Mouse (Mus musculus): ENCODE measurements at regions not wholly inside any gene's neighbourhood (a gene's known extent, or its start where the extent isn't known, plus 50 kb on each side); places are given as distances from the start of the nearest gene placed in this dataset.

GRCm38 (mm10) chr13:81975878-81976277 is 193.0 kb downstream of the Cetn3 start:
- Histone ChIP-seq H3K4me1 (replicated peaks; ENCODE audit: control insufficient read depth, insufficient read depth, low read length) (no peaks in the 10 kb centered on the region), H3K36me3 (ENCODE audit: control insufficient read depth, insufficient read depth) (no peaks in the 10 kb centered on the region), H3K27me3 (replicated peaks; ENCODE audit: control insufficient read depth, insufficient read depth, low read length) (no peaks in the 10 kb centered on the region), H3K4me2 (replicated peaks; ENCODE audit: low read depth) (no peak overlapping the region), H3K9ac (ENCODE audit: low read depth, low read length) (no peak overlapping the region), H3K4me3 (ENCODE audit: low read depth, low read length) (no peak overlapping the region), H3K9me3 (ENCODE audit: control insufficient read depth) (no peaks in the 10 kb centered on the region), H3K27ac (ENCODE audit: low read depth, low read length) (no peak overlapping the region)
- TF ChIP-seq CTCF (IDR thresholded peaks at IDR 0.05; ENCODE audit: low read depth): no peak
- WGBS: 77% methylated on average over 2 of the region's 2 CpGs
- ATAC-seq: no peak

GRCm38 (mm10) chr13:81978003-81978402 is 195.1 kb downstream of the Cetn3 start:
- no peak overlapping the region for H3K4me2 ChIP-seq (replicated peaks; ENCODE audit: low read depth)
- no peak for TF ChIP-seq CTCF (IDR thresholded peaks at IDR 0.05; ENCODE audit: low read depth)
- no peaks in the 10 kb centered on the region for H3K36me3 ChIP-seq (ENCODE audit: control insufficient read depth, insufficient read depth)
- no peak for ATAC-seq
- H3K4me3 ChIP-seq (ENCODE audit: low read depth, low read length): no peak overlapping the region
- H3K4me1 ChIP-seq (replicated peaks; ENCODE audit: control insufficient read depth, insufficient read depth, low read length): no peaks in the 10 kb centered on the region
- H3K9me3 ChIP-seq (ENCODE audit: control insufficient read depth): no peaks in the 10 kb centered on the region
- H3K27ac ChIP-seq (ENCODE audit: low read depth, low read length): no peak overlapping the region
- H3K27me3 ChIP-seq (replicated peaks; ENCODE audit: control insufficient read depth, insufficient read depth, low read length): no peaks in the 10 kb centered on the region
- 74% methylated on average over 6 of the region's 6 CpGs for WGBS
- no peak overlapping the region for H3K9ac ChIP-seq (ENCODE audit: low read depth, low read length)

GRCm38 (mm10) chr13:81979289-81979688 is 196.4 kb downstream of the Cetn3 start:
- no peak overlapping the region for H3K9ac ChIP-seq (ENCODE audit: low read depth, low read length)
- H3K9me3 ChIP-seq (ENCODE audit: control insufficient read depth): no peaks in the 10 kb centered on the region
- no peak overlapping the region for H3K27ac ChIP-seq (ENCODE audit: low read depth, low read length)
- no peak for TF ChIP-seq CTCF (IDR thresholded peaks at IDR 0.05; ENCODE audit: low read depth)
- no peaks in the 10 kb centered on the region for H3K36me3 ChIP-seq (ENCODE audit: control insufficient read depth, insufficient read depth)
- H3K4me2 ChIP-seq (replicated peaks; ENCODE audit: low read depth): no peak overlapping the region
- no peaks in the 10 kb centered on the region for H3K4me1 ChIP-seq (replicated peaks; ENCODE audit: control insufficient read depth, insufficient read depth, low read length)
- no peak overlapping the region for H3K4me3 ChIP-seq (ENCODE audit: low read depth, low read length)
- no peak for ATAC-seq
- no peaks in the 10 kb centered on the region for H3K27me3 ChIP-seq (replicated peaks; ENCODE audit: control insufficient read depth, insufficient read depth, low read length)

- WGBS: 79% methylated on average over 5 of the region's 5 CpGs
- ATAC-seq: no peak
- Histone ChIP-seq H3K9me3 (ENCODE audit: control insufficient read depth) (no peaks in the 10 kb centered on the region), H3K36me3 (ENCODE audit: control insufficient read depth, insufficient read depth) (no peaks in the 10 kb centered on the region), H3K27me3 (replicated peaks; ENCODE audit: control insufficient read depth, insufficient read depth, low read length) (no peaks in the 10 kb centered on the region), H3K4me2 (replicated peaks; ENCODE audit: low read depth) (no peak overlapping the region), H3K4me3 (ENCODE audit: low read depth, low read length) (no peak overlapping the region), H3K27ac (ENCODE audit: low read depth, low read length) (no peak overlapping the region), H3K4me1 (replicated peaks; ENCODE audit: control insufficient read depth, insufficient read depth, low read length) (no peaks in the 10 kb centered on the region), H3K9ac (ENCODE audit: low read depth, low read length) (no peak overlapping the region)
- no peak for TF ChIP-seq CTCF (IDR thresholded peaks at IDR 0.05; ENCODE audit: low read depth)
Observed at GRCm38 (mm10) chr13:81980094-81980493, 197.2 kb downstream of the Cetn3 start.

GRCm38 (mm10) chr13:81982491-81982890 is 199.6 kb downstream of the Cetn3 start:
- Histone ChIP-seq H3K36me3 (ENCODE audit: control insufficient read depth, insufficient read depth) (no peaks in the 10 kb centered on the region), H3K4me2 (replicated peaks; ENCODE audit: low read depth) (no peak overlapping the region), H3K9ac (ENCODE audit: low read depth, low read length) (no peak overlapping the region), H3K4me1 (replicated peaks; ENCODE audit: control insufficient read depth, insufficient read depth, low read length) (no peaks in the 10 kb centered on the region), H3K27me3 (replicated peaks; ENCODE audit: control insufficient read depth, insufficient read depth, low read length) (no peaks in the 10 kb centered on the region), H3K9me3 (ENCODE audit: control insufficient read depth) (no peaks in the 10 kb centered on the region), H3K4me3 (ENCODE audit: low read depth, low read length) (no peak overlapping the region), H3K27ac (ENCODE audit: low read depth, low read length) (no peak overlapping the region)
- 56% methylated on average over 2 of the region's 2 CpGs for WGBS
- TF ChIP-seq CTCF (IDR thresholded peaks at IDR 0.05; ENCODE audit: low read depth): no peak
- no peak for ATAC-seq

GRCm38 (mm10) chr13:82000681-82001212 is 217.9 kb downstream of the Cetn3 start:
- no peak overlapping the region for H3K27ac ChIP-seq (ENCODE audit: low read depth, low read length)
- no peaks in the 10 kb centered on the region for H3K27me3 ChIP-seq (replicated peaks; ENCODE audit: control insufficient read depth, insufficient read depth, low read length)
- no peaks in the 10 kb centered on the region for H3K9me3 ChIP-seq (ENCODE audit: control insufficient read depth)
- no peak overlapping the region for H3K4me3 ChIP-seq (ENCODE audit: low read depth, low read length)
- ATAC-seq: no peak
- no peak overlapping the region for H3K9ac ChIP-seq (ENCODE audit: low read depth, low read length)
- H3K4me1 ChIP-seq (replicated peaks; ENCODE audit: control insufficient read depth, insufficient read depth, low read length): no peaks in the 10 kb centered on the region
- 86% methylated on average over 3 of the region's 3 CpGs for WGBS
- no peak overlapping the region for H3K4me2 ChIP-seq (replicated peaks; ENCODE audit: low read depth)
- no peak for TF ChIP-seq CTCF (IDR thresholded peaks at IDR 0.05; ENCODE audit: low read depth)
- no peaks in the 10 kb centered on the region for H3K36me3 ChIP-seq (ENCODE audit: control insufficient read depth, insufficient read depth)

All from intestine, postnatal 0 days (tissue).